Mouse (Mus musculus) retina, embryonic 14.5 days (tissue): ENCODE measurements around the gene Ccdc62.

Experiments
- DNase-seq: peaks from one replicate; pipeline ENCODE4 v3.0.0-alpha.2; 2015; ENCODE audit warnings: low spot score

Ccdc62 gene

DNA sequence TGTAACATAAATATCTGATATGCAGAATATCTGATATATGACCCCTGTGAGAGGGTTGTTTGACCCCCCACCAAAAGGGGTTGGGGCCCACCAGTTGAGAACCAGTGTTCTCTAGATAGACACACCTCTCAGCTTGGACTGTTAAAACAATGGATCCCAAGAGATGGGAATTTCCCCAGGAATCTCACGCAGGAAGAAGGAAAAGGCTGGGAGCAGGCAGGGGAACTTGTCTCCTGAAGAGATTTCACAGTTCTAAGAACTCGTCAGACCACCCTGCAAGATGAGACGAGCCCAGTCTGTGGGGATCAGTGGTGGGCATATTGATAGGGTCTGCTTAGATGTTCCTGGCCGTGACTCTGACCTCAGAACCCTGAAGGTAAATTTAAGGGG, 49.5 kb downstream of the Ccdc62 start:
- no peak for DNase-seq

DNA sequence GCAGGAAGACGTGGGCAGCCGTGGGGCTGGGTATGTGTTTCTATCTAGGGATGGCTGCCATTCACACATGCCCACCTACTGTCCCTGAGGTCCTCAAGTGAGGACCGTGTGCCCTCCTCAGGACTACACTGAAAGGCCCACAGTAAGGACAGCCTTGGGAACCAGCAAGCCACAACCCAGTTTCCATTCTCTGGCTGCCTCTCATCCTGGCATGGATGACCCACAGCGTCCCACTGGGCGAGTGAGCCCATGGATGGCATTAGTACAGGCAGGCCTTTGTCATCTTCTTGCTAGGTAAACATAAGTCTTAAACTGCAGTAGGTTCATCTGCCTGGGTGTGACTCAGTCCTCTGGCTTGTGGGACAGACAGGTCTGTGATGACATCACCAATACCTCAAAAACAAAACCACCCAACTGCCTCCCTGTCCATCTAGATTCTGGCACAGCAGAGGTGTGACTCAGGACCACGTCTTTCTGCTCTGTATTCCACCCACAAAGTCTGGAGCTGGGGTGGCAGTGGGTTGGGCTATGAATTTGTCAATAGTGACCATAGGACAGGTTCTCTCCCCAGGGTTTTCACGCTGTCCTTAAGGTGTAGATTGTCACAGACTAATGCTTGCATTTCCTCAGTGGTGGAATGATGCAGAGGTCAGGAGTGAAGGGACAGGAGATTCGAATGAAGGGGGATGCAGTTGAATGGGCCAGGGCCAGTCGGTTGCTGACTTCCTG, 50.2 kb downstream of the Ccdc62 start:
- DNase-seq: no peak

GRCm38 (mm10) chr5:123981250-123981554, 50.7 kb downstream of the Ccdc62 start:
- no peak for DNase-seq

DNA sequence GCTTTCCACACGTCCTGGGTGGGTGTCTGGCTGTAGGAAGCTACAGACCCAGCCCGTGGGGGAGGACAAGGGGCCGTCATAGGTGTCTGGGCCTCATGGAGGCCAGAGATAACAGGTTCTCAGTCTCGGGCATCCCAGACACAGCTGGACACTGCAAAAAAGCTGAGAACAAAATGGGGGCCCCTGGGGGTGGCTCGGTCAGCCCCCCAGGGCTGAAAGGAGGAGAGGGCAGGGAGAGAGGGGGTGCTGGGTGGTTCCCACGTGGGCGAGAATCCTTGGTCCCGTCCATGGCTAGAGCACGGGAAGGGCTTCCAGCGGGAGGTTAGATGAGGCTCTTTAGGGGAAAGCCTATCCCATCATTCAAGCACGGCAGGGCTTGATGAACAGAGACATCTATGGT, 52.4 kb downstream of the Ccdc62 start:
- no peak for DNase-seq

DNA sequence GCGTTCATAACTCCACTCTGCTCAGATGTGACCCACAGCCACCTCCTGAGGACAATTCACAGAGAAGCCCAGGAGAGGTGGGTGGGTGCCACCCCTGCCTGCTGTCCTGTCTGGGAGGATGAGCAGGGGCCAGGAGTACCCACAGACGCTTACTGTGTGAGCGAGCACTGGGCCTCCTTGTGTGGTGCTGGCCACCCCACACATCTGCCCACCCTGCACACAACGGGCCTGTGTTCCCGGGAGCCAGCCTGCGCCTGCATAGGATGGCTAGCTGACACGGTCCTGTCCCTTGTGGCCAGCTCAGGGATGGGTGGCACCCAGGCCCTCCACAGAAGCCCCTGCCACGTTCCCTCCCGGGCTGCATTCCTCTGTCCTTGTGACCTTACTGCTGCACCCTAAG, 55.0 kb downstream of the Ccdc62 start:
- no peak for DNase-seq

DNA sequence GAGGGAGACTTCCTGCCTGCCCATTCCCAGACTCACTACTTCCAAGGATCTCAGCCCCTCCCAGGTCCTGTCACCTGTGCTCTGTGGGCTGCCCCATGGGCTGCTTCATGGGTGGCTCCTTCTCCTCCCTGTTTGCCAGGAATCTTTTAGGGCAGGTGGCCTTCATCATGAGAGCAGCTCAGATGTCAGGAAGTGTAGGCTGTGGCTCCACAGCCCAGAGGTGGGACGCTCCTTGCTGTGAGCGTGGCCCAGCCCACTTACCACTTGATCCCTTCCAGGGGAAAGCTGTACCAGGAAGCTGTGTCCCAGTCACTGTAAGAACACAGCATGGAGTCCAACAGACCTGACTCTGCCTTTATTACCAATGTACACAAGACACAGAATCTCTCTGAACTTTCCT, 56.4 kb downstream of the Ccdc62 start:
- DNase-seq: no peak

- DNase-seq: no peak
Measured at GRCm38 (mm10) chr5:123987511-123987910, 57.0 kb downstream of the Ccdc62 start.

GRCm38 (mm10) chr5:123989941-123990885, 59.7 kb downstream of the Ccdc62 start:
- DNase-seq: no peak

DNA sequence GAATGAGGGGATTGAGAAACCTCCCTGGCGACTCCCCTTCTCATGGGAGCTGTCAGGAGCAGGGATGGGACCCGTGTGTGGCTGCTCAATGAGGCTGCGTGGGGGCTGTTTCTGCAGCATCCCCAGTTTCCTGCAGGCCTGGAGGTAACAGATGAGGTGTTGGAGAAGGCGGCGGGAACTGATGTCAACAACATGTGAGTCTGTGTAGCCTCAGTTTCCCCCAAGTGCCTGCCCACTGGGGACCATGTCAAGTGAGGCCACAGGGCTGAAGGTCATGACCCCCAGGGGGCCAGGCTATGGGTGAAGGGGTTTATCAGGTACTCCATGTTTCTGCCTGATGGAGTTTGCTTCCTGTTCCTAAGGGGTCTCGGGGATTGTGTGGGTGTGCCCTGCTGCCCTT, 60.8 kb downstream of the Ccdc62 start:
- no peak for DNase-seq

- no peak for DNase-seq
Measured at GRCm38 (mm10) chr5:123992193-123992637, 61.7 kb downstream of the Ccdc62 start.

DNA sequence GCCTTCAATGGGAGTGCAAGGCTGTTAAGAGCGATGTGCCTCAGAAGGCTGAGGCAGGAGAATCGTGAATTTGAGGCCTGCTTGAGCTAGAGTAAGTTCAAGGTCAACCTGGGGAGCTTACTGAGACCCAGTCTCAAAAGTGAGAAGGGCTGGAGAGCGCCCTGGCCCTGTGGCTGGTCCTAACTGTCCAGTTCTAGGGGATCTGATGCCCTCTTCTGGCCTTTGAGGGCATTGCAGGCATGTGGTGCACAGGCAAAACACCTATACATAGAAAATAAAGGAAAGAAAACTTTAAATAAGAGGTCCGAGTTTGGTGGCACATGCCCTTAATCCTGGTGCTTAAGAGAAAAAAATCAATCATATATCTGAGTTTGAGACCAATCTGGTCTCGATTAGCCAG, 62.3 kb downstream of the Ccdc62 start:
- peak; percentile 88 for DNase-seq

GRCm38 (mm10) chr5:123993263-123994036, 63.0 kb downstream of the Ccdc62 start:
- no peak for DNase-seq

DNA sequence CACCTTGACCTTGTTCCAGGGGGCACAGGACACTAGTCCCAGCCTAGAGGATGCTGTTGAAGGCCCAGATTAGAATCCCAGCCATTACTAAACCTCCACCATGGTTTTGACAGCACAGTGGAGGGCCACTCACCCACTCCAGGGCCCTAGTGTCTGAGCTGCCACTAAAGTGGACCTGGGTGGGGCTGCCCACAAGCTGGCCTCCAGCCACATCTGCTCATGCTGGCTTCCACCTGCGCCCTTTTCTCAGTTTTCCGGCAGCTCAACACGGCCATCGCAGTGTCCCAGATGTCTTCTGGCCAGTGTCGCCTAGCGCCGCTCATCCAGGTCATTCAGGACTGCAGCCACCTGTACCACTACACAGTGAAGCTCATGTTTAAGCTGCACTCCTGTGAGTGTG, 64.0 kb downstream of the Ccdc62 start:
- no peak for DNase-seq

GRCm38 (mm10) chr5:123995388-123995787, 64.9 kb downstream of the Ccdc62 start:
- DNase-seq: no peak

DNA sequence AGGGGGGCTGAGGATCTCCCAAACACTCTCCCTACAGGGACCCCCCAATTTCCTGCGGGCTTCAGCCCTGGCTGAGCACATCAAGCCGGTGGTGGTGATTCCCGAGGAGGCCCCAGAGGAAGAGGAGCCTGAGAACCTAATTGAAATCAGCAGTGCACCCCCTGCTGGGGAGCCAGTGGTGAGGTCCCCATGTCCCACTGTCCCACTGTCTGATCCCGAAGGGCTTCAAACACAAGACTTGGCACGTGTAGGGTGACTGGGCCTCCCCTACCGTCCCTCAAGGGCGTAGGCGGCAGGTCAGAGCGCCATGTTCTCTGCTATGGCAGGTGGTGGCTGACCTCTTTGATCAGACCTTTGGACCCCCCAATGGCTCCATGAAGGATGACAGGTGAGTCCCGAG, 65.7 kb downstream of the Ccdc62 start:
- peak; percentile 50 for DNase-seq

DNA sequence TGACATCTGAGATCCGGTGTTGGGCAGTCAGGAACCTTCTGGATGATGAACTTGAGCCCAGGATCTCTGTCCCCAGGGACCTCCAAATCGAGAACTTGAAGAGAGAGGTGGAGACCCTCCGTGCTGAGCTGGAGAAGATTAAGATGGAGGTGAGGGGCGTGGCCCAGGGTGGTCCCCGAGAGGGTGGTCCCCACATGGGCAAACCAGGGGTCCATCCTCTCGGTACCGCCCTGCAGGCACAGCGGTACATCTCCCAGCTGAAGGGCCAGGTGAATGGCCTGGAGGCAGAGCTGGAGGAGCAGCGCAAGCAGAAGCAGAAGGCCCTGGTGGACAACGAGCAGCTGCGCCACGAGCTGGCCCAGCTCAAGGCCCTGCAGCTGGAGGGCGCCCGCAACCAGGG, 66.2 kb downstream of the Ccdc62 start:
- no peak for DNase-seq

- DNase-seq: peak; percentile 45
Measured at GRCm38 (mm10) chr5:123997211-123997751, 66.8 kb downstream of the Ccdc62 start.

DNA sequence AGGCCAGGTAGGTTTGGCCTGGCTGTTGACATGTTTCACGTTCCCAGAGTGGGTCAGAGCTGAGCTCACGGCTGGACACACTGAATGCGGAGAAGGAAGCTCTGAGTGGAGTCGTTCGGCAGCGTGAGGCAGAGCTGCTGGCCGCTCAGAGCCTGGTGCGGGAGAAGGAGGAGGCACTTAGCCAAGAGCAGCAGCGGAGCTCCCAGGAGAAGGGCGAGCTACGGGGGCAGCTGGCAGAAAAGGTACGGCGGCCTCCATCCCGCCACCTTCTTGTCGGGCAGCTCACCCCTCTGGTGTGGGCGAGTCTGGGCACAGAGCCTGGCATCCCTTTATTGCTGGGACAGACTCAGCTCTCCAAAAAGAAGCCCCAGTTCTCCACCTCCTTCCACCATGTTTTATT, 67.3 kb downstream of the Ccdc62 start:
- no peak for DNase-seq

DNA sequence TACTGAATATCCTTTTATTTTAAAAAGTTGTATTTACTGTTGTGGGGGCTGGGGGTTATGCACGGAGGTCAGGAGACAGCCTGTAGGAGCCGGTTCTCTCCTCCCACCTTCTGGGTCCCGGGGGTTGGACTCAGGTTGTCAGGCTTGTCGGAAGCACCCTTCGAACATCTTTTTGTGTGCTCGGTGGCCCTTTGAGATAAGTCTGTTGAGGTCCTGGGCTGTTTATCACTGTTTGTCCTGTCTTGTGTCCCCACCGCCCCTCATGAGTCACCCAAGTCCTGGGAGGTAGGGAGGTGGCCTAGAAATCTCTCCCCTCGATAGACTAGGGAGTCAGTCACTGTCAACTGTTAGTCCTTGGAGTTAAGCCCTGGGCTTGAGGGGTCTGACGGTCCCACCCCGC, 67.9 kb downstream of the Ccdc62 start:
- no peak for DNase-seq

GRCm38 (mm10) chr5:124000824-124001223, 70.3 kb downstream of the Ccdc62 start:
- peak; percentile 96 for DNase-seq

DNA sequence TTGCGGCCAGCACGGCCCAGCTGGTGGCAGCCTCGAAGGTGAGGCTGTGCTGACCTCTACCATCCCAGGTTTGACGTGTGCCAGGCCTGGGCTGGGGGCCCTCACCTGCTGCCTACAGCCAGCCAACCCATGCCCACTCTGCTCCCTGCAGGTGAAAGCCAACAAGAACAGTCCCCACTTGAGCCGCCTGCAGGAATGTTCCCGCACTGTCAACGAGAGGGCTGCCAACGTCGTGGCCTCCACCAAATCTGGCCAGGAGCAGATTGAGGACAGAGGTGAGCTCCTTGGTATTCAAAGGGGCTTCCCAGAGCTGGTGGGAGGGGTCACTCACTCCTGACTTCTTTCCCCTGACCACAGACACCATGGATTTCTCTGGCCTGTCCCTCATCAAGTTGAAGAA, 70.8 kb downstream of the Ccdc62 start:
- no peak for DNase-seq

DNA sequence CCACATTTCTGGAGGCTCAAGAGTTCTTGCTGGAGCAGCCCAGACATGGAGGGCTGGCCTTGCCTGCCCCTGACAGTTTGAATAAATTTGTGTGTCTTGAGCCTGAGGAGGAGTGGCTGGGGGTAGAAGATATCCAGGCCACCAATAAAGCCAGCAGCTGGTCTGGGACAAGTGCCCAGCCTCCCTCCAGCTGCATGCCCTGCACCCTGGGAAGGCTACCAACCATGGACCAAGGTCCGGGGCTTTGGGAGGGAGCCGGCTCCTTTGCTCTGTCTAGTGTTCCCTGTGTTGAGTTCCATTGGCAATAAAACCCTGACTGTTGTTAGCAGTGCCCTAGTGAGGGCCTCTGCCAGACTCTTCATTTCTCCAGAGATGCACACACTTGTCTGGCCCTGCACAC, 72.4 kb downstream of the Ccdc62 start:
- DNase-seq: no peak
